Mouse (Mus musculus): ENCODE results near the gene Sympk. TPM values are rescaled to one million over a fixed set of nuclear protein-coding genes. Genes with fewer than 3 reads are reported as not detected.

Sympk gene
- polyA plus RNA-seq, 1 experiment = 76.1 TPM

DNA sequence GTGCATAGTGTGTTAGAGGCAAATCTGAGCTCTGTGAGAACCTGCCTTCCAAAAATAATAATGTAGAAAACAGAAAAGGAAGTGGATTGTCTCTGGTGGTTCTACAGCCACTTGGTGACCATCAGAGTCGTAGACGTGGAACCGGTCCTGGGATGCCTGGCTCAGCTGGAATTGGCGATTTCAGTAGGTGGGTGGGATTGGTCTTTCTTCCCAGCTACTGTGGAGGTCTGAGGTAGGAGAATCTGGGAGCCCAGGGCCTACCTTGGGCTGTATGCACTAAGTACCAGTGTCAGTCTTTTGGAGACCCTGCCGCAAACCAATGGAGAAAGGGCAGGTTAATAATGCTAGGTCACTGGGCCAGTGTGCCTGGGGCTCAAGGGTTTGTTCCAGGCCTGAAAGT is 31.1 kb upstream of the Sympk start:
- TF ChIP-seq POLR2A (IDR thresholded peaks at IDR 0.05; ENCODE audit: borderline replicate concordance, extremely low read depth, low read depth, low read length) (no peak), CTCF (IDR thresholded peaks at IDR 0.05; ENCODE audit: insufficient read depth, low read length) (no peak)
- whole genome bisulfite sequencing = 89% methylated on average over 5 of the region's 5 CpGs
- DNase-seq = no peak

DNA sequence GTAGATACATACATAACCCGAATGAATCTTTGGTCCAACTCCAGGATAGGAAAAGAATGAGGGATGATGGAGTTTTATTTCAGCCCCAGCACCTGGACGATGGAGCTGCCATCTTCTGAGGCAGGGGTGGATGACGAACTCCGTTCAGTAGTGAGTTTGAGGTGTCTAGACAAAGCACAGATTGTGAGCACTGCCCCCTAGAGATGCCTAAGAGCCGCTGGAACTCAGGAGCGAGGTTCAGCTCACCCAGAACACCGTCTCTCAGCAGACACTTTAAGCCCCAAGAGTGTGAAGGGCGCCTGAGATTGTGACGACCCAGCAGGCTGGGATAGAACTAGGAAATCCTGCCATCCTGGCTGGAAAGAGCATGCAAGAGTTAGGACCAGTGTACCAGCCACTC is 25.3 kb upstream of the Sympk start:
- no peak for DNase-seq
- TF ChIP-seq CTCF (IDR thresholded peaks at IDR 0.05; ENCODE audit: insufficient read depth, low read length) (peak; percentile 13; the same call in 1 of the 2 replicates), POLR2A (IDR thresholded peaks at IDR 0.05; ENCODE audit: borderline replicate concordance, extremely low read depth, low read depth, low read length) (no peak)
- 41% methylated on average over 9 of the region's 9 CpGs for WGBS
- Histone ChIP-seq H3K4me3 (replicated peaks; ENCODE audit: extremely low read depth, low read depth, low read length) (no peak overlapping the region), H3K4me1 (ENCODE audit: control insufficient read depth, insufficient read depth, low read length) (peaks cover 10% of the 10 kb centered on the region; the same call in 1 of the 2 replicates)

More for the DNA sequence above, 31.1 kb upstream of the Sympk start:
- H3K4me3 ChIP-seq (replicated peaks; ENCODE audit: extremely low read depth, low read depth, low read length) = no peak overlapping the region
- no peaks in the 10 kb centered on the region for H3K4me1 ChIP-seq (ENCODE audit: control insufficient read depth, insufficient read depth, low read length)

DNA sequence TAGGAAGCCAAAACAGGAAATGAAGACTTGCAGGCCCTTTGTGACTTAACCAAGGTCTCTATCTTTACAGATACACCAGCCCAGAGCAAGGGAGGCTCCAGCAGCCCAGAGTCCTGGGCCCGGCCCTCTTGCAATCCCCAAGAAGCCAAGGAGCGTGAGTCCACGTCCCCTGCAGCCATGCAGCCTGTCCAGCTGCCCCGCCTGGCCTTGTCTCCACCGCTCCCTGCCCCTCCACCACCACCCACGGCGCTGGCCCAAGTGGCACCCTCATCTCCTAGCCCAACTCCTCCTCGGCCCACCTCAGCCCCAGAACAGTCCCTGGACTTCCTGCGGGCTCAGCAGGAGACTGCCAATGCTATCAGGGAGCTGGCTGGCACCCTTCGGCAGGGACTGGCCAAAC is 23.8 kb upstream of the Sympk start:
- TF ChIP-seq CTCF (IDR thresholded peaks at IDR 0.05; ENCODE audit: insufficient read depth, low read length) (no peak), POLR2A (IDR thresholded peaks at IDR 0.05; ENCODE audit: borderline replicate concordance, extremely low read depth, low read depth, low read length) (no peak)
- 35% methylated on average over 10 of the region's 10 CpGs for WGBS
- no peak for DNase-seq

DNA sequence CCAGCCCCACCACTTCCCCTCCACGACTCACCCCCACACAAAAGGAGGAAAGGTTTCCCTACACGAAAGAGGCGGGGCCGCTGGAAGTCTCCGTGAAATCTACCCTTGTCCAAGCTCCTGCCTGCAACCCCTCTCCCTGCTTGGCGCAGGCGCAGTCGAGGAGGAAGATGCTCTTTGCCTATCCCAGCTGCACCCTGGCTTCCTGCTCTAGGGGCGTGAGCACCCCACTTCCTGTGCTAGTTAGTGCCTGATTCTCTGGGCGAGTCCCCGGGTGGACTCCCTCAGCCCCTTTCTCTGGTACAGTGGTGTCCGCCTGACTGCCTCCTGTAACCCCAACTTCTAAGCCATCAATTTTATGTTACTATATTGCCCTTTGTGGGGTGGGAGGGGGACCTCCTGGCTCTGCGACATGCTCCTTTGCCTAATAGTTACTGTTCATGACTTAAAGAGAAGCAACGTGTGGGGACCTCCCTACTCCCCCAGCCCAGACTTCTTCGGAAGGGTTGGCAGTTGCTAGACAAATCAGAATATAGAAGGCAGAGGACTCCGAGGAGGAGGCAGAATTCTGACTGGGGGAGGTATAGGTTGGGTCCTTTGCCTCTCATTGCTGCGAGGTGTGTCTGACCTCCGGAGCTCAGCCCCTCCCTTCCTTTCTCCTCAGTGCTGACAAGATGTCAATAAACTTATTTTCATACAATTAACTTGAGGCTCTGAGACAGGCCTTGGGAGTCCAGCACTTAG is 22.9 kb upstream of the Sympk start:
- peak overlapping the region; percentile 61 for H3K4me3 ChIP-seq (replicated peaks; ENCODE audit: extremely low read depth, low read depth, low read length)
- peaks cover 10% of the 10 kb centered on the region for H3K4me1 ChIP-seq (ENCODE audit: control insufficient read depth, insufficient read depth, low read length)
- no peak for DNase-seq
- TF ChIP-seq CTCF (IDR thresholded peaks at IDR 0.05; ENCODE audit: insufficient read depth, low read length) = no peak
- TF ChIP-seq POLR2A (IDR thresholded peaks at IDR 0.05; ENCODE audit: borderline replicate concordance, extremely low read depth, low read depth, low read length) = peak; percentile 79; the same call in 1 of the 2 replicates
- WGBS = 22% methylated on average over 18 of the region's 18 CpGs

More for the DNA sequence above, 23.8 kb upstream of the Sympk start:
- peaks cover 10% of the 10 kb centered on the region; the same call in 1 of the 2 replicates for H3K4me1 ChIP-seq (ENCODE audit: control insufficient read depth, insufficient read depth, low read length)
- H3K4me3 ChIP-seq (replicated peaks; ENCODE audit: extremely low read depth, low read depth, low read length) = peak overlapping the region; percentile 61

GRCm38 (mm10) chr7:19001807-19002085 is 22.4 kb upstream of the Sympk start:
- DNase-seq = no peak
- no peak overlapping the region for H3K4me3 ChIP-seq (replicated peaks; ENCODE audit: extremely low read depth, low read depth, low read length)
- peaks cover 13% of the 10 kb centered on the region for H3K4me1 ChIP-seq (ENCODE audit: control insufficient read depth, insufficient read depth, low read length)
- 49% methylated on average over 3 of the region's 3 CpGs for WGBS
- TF ChIP-seq CTCF (IDR thresholded peaks at IDR 0.05; ENCODE audit: insufficient read depth, low read length) = no peak
- TF ChIP-seq POLR2A (IDR thresholded peaks at IDR 0.05; ENCODE audit: borderline replicate concordance, extremely low read depth, low read depth, low read length) = no peak

DNA sequence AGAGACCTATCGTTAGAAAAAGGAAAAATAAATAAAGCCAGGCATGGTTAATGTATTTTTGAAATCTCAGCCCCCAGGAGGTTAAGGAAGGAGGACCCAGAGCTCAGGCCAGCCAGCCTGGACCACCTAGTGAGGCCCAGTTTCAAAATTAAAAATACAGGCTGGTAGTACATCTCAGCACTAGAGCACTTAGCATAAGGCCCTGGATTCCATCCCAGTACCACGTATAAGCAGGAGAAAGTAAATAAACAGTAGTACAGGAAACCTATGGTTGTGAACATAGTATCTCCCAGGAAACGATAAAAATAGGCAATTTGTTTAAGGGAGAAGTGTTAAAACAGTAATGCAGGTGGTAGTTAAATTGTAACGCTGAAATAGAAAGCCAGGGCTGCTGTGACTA is 22.1 kb upstream of the Sympk start:
- DNase-seq = no peak
- Histone ChIP-seq H3K4me3 (replicated peaks; ENCODE audit: extremely low read depth, low read depth, low read length) (no peak overlapping the region), H3K4me1 (ENCODE audit: control insufficient read depth, insufficient read depth, low read length) (peaks cover 15% of the 10 kb centered on the region)
- no peak for TF ChIP-seq CTCF (IDR thresholded peaks at IDR 0.05; ENCODE audit: insufficient read depth, low read length)
- no peak for TF ChIP-seq POLR2A (IDR thresholded peaks at IDR 0.05; ENCODE audit: borderline replicate concordance, extremely low read depth, low read depth, low read length)
- WGBS = 4% methylated on average over 4 of the region's 4 CpGs

DNA sequence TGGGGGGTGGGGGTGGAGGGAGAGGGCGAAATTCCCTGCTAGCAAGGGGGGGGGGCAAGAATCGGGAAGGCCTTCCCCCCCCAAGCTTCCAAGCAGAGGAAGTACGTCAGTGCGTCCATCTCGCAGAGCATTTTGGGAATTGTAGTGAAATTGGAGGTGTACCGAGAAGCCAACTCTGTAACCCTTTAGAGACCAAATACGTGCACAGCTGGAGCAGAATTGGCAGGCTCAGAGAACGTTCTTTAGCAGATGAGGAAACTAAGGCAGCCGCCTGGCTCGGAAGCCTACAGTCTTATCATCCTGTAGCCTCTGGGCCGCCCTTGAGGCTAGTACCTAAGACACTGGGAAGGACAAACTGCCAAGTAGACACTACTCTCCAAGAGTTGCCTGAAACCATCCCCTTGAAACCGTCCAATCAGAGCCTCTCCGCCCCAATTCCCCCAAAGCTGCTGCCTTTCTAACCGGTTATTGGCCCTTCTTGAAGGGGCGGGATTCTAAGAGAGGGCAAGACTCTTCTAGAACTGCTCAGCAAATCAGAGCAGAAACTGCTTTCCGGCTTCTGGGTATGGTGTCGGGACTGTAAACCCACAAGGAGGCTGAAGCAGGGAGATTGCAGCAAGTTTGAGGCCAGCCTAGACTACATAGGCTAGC is 21.2 kb upstream of the Sympk start:
- H3K4me1 ChIP-seq (ENCODE audit: control insufficient read depth, insufficient read depth, low read length) = peaks cover 15% of the 10 kb centered on the region

DNA sequence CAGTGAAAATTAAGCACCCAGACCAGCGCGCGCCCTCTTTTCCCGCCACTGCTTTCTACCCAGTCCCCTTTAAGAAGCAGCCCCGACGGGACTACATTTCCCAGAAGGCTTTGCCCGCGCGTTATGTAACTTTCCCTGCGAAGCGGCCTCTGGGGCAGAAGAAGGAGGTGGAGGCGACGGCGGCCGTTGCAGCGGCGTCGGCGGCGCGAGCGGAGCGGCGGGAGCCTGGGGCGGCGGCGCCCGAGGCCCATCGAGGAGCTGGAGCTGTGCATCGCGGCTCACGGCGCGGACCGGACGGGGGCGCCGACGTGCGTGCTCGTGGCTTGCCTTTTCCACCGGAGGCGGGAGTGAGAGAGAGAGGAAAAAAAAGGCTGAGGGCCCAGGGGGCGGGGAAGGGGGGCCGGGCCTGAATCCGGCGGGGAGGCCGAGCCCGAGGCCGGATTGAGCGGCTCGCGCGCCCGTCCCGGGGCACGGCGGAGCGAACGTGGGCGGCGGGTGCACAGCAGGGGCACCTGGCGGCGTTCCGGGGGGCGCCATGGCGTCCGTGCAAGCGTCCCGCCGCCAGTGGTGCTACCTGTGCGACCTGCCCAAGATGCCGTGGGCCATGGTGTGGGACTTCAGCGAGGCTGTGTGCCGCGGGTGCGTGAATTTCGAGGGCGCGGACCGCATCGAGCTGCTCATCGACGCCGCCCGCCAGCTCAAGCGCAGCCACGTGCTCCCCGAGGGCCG is 20.1 kb upstream of the Sympk start, which contains the start of gene Irf2bp1:
Irf2bp1 (plus strand) TSS at position 143 of the 729 bp plus-strand sequence.
- Histone ChIP-seq H3K4me1 (ENCODE audit: control insufficient read depth, insufficient read depth, low read length) (peaks cover 15% of the 10 kb centered on the region), H3K4me3 (replicated peaks; ENCODE audit: extremely low read depth, low read depth, low read length) (peak within 1 kb of the TSS; percentile 97)
- peak; percentile 95 for DNase-seq
- TF ChIP-seq CTCF (IDR thresholded peaks at IDR 0.05; ENCODE audit: insufficient read depth, low read length) (no peak), POLR2A (IDR thresholded peaks at IDR 0.05; ENCODE audit: borderline replicate concordance, extremely low read depth, low read depth, low read length) (peak; percentile 73; the same call in 1 of the 2 replicates)
- WGBS = 1% methylated on average over 84 of the region's 90 CpGs

More for the DNA sequence above, 21.2 kb upstream of the Sympk start:
- DNase-seq = peak; percentile 71
- WGBS = 1% methylated on average over 17 of the region's 17 CpGs
- TF ChIP-seq POLR2A (IDR thresholded peaks at IDR 0.05; ENCODE audit: borderline replicate concordance, extremely low read depth, low read depth, low read length) (peak; percentile 23; the same call in 1 of the 2 replicates), CTCF (IDR thresholded peaks at IDR 0.05; ENCODE audit: insufficient read depth, low read length) (no peak)
- H3K4me3 ChIP-seq (replicated peaks; ENCODE audit: extremely low read depth, low read depth, low read length) = peak overlapping the region; percentile 67

DNA sequence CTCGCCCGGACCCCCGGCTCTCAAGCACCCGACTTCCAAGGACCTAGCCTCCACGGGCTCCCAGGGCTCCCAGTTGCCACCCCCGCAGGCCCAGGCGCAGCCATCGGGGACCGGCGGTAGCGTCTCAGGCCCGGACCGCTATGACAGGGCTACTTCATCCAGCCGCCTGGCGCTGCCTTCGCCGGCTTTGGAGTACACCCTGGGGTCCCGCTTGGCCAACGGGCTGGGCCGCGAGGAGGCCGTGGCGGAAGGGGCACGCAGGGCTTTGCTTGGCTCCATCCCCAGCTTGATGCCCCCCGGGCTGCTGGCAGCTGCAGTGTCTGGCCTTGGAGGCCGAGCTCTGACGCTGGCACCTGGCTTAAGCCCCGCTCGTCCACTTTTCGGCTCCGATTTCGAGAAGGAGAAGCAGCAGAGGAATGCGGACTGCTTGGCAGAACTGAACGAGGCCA is 19.5 kb upstream of the Sympk start:
- peaks cover 15% of the 10 kb centered on the region for H3K4me1 ChIP-seq (ENCODE audit: control insufficient read depth, insufficient read depth, low read length)
- TF ChIP-seq CTCF (IDR thresholded peaks at IDR 0.05; ENCODE audit: insufficient read depth, low read length) = no peak
- TF ChIP-seq POLR2A (IDR thresholded peaks at IDR 0.05; ENCODE audit: borderline replicate concordance, extremely low read depth, low read depth, low read length) = no peak
- 10% methylated on average over 34 of the region's 34 CpGs for WGBS
- H3K4me3 ChIP-seq (replicated peaks; ENCODE audit: extremely low read depth, low read depth, low read length) = peak overlapping the region; percentile 97
- no peak for DNase-seq

All from lung, adult 2 months (tissue).